Mouse (Mus musculus) stomach, embryonic 16.5 days (tissue): ENCODE measurements at regions not wholly inside any gene's neighbourhood (a gene's known extent, or its start where the extent isn't known, plus 50 kb on each side); places are given as distances from the start of the nearest gene placed in this dataset.

Experiments
- ATAC-seq: fragments of 200-750 bp; cut with Nextera tagmentation; 2 replicates; pipeline ENCODE4 v1.8.0; 2017; ENCODE audit warnings: moderate number of reproducible peaks, moderate TSS enrichment; ENCODE audit not compliant: insufficient read depth, low FRiP score
- H3K27ac ChIP-seq: fragments of 300-500 bp; sonication (generic); 2 replicates; pipeline ENCODE4 v1.5.1; 2014; ENCODE audit warnings: low read length
- H3K27me3 ChIP-seq: fragments of 300-500 bp; sonication (generic); 2 replicates; pipeline ENCODE4 v1.6.1; 2014; ENCODE audit warnings: low read length, control low read depth, mixed read lengths; ENCODE audit not compliant: control insufficient read depth, insufficient read depth
- H3K36me3 ChIP-seq: fragments of 300-500 bp; sonication (generic); 2 replicates; pipeline ENCODE4 v1.6.1; 2014; ENCODE audit warnings: low read length; ENCODE audit not compliant: control insufficient read depth, insufficient read depth
- H3K4me1 ChIP-seq: fragments of 300-500 bp; sonication (generic); 2 replicates; pipeline ENCODE4 v1.6.1; 2014; ENCODE audit warnings: low read length, control low read depth, mixed read lengths; ENCODE audit not compliant: control insufficient read depth, insufficient read depth
- H3K4me2 ChIP-seq: fragments of 300-500 bp; sonication (generic); 2 replicates; pipeline ENCODE4 v1.6.1; 2014; ENCODE audit warnings: low read depth, low read length, mixed read lengths
- H3K4me3 ChIP-seq: fragments of 300-500 bp; sonication (generic); replicated peaks from 2 replicates; pipeline ENCODE4 v1.5.1; 2014; ENCODE audit warnings: mild to moderate bottlenecking, low read length
- H3K9ac ChIP-seq: fragments of 300-500 bp; sonication (generic); 2 replicates; pipeline ENCODE4 v1.6.1; 2014; ENCODE audit warnings: low read length
- H3K9me3 ChIP-seq: fragments of 300-500 bp; sonication (generic); replicated peaks from 2 replicates; pipeline ENCODE4 v1.6.1; 2016; ENCODE audit warnings: low read length, control low read depth; ENCODE audit not compliant: control insufficient read depth
- whole genome bisulfite sequencing: fragments of 180-500 bp; shearing (Covaris S2); extraction: QIAGEN DNeasy Blood & Tissue Kit; methylation state at CpG from one replicate; pipeline ENCODE4 v1.1.7; 2014; 5-methylcytosine and 5-hydroxymethylcytosine counted together

DNA sequence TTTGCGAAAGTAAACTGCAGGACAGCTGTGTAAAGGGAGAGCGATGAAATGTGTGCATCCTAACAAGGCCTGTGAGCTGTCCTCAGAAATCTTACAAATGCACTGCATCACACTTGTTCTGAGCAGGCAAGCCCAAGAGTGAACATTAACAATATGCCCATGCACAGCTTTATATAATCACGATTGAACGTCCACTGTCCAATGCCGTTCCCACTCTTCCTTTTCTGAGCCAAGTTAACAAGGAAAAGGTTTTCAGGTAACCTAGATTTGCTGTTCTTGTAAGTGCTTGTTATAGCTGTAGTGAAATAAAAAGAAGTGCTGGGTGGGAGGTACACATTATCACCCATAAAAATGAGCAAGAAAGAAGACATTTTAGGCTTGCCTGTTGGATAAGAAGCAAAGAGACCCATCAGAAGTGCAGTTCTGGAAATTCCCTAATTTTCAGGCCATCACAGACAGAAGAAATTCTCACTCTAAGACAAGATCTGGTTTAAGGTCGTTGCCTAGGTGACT, 243.3 kb upstream of the Tenm2 start:
- H3K4me2 ChIP-seq = no peak overlapping the region
- no peaks in the 10 kb centered on the region for H3K27me3 ChIP-seq
- H3K36me3 ChIP-seq = no peaks in the 10 kb centered on the region
- no peaks in the 10 kb centered on the region for H3K4me1 ChIP-seq
- no peaks in the 10 kb centered on the region for H3K9me3 ChIP-seq
- no peak overlapping the region for H3K4me3 ChIP-seq
- no peak overlapping the region for H3K27ac ChIP-seq
- ATAC-seq = no peak
- no peak overlapping the region for H3K9ac ChIP-seq
- WGBS = 89% methylated on average over 6 of the region's 6 CpGs

DNA sequence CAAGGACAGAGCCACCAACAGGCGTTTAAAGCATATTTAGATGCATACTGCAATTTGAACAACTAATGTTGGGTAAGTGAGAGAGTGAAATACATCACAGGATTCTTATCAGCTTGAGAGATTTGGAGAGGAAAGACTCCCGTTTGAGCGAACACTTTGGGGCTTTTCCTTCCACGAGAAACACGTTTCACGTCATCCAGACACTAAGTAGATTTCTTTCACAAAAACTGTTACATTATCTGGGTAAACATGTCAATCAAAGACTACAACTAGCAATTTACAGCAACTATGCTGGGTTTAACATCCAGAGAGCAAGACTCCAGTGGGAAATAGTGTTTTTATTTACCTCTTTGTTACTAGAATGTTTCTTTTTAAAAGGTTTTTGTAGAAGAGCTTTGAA, 238.3 kb upstream of the Tenm2 start:
- Histone ChIP-seq H3K4me1 (no peaks in the 10 kb centered on the region), H3K4me2 (no peak overlapping the region), H3K9ac (no peak overlapping the region), H3K27ac (no peak overlapping the region), H3K4me3 (no peak overlapping the region), H3K9me3 (no peaks in the 10 kb centered on the region), H3K27me3 (no peaks in the 10 kb centered on the region), H3K36me3 (no peaks in the 10 kb centered on the region)
- WGBS = 34% methylated on average over 6 of the region's 6 CpGs
- no peak for ATAC-seq

GRCm38 (mm10) chr11:37463658-37464420, 228.1 kb upstream of the Tenm2 start:
- WGBS = 85% methylated on average over 9 of the region's 9 CpGs
- Histone ChIP-seq H3K9me3 (no peaks in the 10 kb centered on the region), H3K27ac (no peak overlapping the region), H3K4me2 (no peak overlapping the region), H3K4me3 (no peak overlapping the region), H3K36me3 (no peaks in the 10 kb centered on the region), H3K9ac (no peak overlapping the region), H3K27me3 (no peaks in the 10 kb centered on the region), H3K4me1 (no peaks in the 10 kb centered on the region)
- ATAC-seq = no peak

DNA sequence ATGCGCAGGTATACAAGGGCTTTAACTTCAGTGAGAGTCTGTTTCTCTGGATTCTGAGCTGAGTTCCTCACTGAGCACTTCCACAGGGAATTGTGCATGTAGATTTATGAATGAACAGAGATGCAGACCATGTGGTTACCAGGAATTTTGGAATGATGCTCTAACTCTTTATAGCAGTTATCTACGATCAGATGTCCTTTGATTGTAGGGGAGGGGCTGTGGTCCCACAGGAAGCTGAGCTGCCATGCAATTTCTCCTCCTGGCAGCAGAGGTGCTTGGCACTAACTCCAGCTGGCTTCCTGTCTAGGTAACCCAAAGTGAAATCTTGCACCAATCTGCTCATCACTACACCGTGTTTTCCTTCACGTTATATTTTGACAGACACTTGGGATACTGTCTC, 226.6 kb upstream of the Tenm2 start:
- WGBS = 79% methylated on average over 4 of the region's 4 CpGs
- H3K4me1 ChIP-seq = no peaks in the 10 kb centered on the region
- H3K27me3 ChIP-seq = no peaks in the 10 kb centered on the region
- no peaks in the 10 kb centered on the region for H3K9me3 ChIP-seq
- no peaks in the 10 kb centered on the region for H3K36me3 ChIP-seq
- no peak overlapping the region for H3K9ac ChIP-seq
- no peak for ATAC-seq
- H3K4me2 ChIP-seq = no peak overlapping the region
- no peak overlapping the region for H3K4me3 ChIP-seq
- no peak overlapping the region for H3K27ac ChIP-seq

DNA sequence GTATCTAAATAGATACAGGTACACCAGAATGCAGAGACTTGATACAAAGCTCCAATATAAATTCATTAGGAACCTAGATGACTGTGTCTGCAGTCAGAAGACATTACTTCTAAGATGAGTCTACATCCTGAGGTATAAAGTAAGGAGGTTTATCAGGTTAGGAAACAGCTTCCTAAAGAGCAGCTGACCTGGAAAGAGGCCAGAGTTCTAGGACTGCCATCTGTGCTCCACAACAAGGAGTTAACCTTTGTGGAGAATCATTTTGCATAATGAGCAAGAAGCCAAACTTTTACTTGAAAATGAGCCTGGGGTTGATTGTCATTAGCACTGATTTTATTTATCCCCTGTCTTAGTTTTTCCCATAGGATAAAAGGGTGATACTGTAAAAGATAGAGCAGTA, 211.6 kb upstream of the Tenm2 start:
- H3K4me1 ChIP-seq = no peaks in the 10 kb centered on the region
- no peak for ATAC-seq
- no peak overlapping the region for H3K27ac ChIP-seq
- H3K27me3 ChIP-seq = no peaks in the 10 kb centered on the region
- H3K4me3 ChIP-seq = no peak overlapping the region
- no peak overlapping the region for H3K4me2 ChIP-seq
- no peak overlapping the region for H3K9ac ChIP-seq
- H3K36me3 ChIP-seq = no peaks in the 10 kb centered on the region
- no peaks in the 10 kb centered on the region for H3K9me3 ChIP-seq

- H3K27me3 ChIP-seq = no peaks in the 10 kb centered on the region
- ATAC-seq = no peak
- no peaks in the 10 kb centered on the region for H3K4me1 ChIP-seq
- H3K27ac ChIP-seq = no peak overlapping the region
- no peak overlapping the region for H3K4me3 ChIP-seq
- H3K9me3 ChIP-seq = no peaks in the 10 kb centered on the region
- no peak overlapping the region for H3K9ac ChIP-seq
- H3K4me2 ChIP-seq = no peak overlapping the region
- H3K36me3 ChIP-seq = no peaks in the 10 kb centered on the region
- WGBS = 76% methylated on average over 1 of the region's 1 CpGs
These were observed 210.9 kb upstream of the Tenm2 start for GRCm38 (mm10) chr11:37446626-37447025.

DNA sequence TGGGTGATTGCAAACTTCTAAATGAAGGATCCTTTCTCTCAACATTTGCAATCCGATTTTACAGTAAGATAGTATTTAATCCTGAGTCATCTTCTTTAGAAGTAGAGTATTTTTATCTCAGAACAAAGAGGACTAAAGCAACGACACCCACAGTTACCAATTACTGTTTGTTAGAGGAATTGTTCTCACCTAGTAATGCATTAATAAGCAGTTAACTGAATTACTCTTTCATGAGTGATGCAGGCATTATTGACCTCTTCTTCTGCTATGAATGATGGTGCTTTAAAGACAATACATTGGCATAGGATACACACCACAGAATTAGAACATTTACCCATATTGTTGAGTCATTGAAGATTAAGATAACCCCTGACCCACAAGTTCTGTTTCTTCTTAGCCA, 207.0 kb upstream of the Tenm2 start:
- Histone ChIP-seq H3K9ac (no peak overlapping the region), H3K4me3 (no peak overlapping the region), H3K27me3 (no peaks in the 10 kb centered on the region), H3K9me3 (no peaks in the 10 kb centered on the region), H3K4me2 (no peak overlapping the region), H3K36me3 (no peaks in the 10 kb centered on the region), H3K27ac (no peak overlapping the region), H3K4me1 (no peaks in the 10 kb centered on the region)
- ATAC-seq = no peak
- WGBS = 68% methylated on average over 2 of the region's 2 CpGs

- ATAC-seq = no peak
- H3K36me3 ChIP-seq = no peaks in the 10 kb centered on the region
- H3K9me3 ChIP-seq = no peaks in the 10 kb centered on the region
- no peak overlapping the region for H3K4me3 ChIP-seq
- H3K27me3 ChIP-seq = no peaks in the 10 kb centered on the region
- 78% methylated on average over 2 of the region's 2 CpGs for WGBS
- no peaks in the 10 kb centered on the region for H3K4me1 ChIP-seq
- no peak overlapping the region for H3K9ac ChIP-seq
- H3K27ac ChIP-seq = no peak overlapping the region
- no peak overlapping the region for H3K4me2 ChIP-seq
These were observed 198.8 kb upstream of the Tenm2 start for GRCm38 (mm10) chr11:37434600-37434999.

- no peaks in the 10 kb centered on the region for H3K9me3 ChIP-seq
- no peaks in the 10 kb centered on the region for H3K27me3 ChIP-seq
- 54% methylated on average over 5 of the region's 5 CpGs for WGBS
- H3K4me1 ChIP-seq = no peaks in the 10 kb centered on the region
- no peak for ATAC-seq
- H3K4me3 ChIP-seq = no peak overlapping the region
- no peaks in the 10 kb centered on the region for H3K36me3 ChIP-seq
- H3K27ac ChIP-seq = no peak overlapping the region
- no peak overlapping the region for H3K4me2 ChIP-seq
- H3K9ac ChIP-seq = no peak overlapping the region
These were observed 188.8 kb upstream of the Tenm2 start for GRCm38 (mm10) chr11:37424312-37425169.
